Mouse (Mus musculus): Measurements from ENCODE around the gene Srrm1.

DNA sequence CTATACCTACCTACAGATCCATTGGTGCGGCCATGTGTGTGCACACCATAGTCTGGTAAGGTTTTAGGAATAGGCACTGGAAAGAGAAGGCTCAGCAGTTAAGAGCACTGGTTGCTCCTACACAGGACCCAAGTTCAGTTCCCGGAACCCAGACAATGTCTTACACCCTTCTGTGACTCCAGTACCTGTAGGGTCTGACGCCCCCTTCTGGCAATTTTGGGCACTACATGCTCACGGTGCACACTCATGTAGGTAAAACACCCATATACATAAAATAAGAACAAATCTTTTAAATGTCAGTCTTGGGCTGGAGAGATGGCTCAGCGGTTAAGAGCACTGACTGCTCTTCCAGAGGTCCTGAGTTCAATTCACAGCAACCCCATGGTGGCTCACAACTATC is 20.2 kb upstream of the Srrm1 start:
- TF ChIP-seq CTCF (IDR thresholded peaks at IDR 0.05) (no peak; the same call in 1 of the 2 replicates), EP300 (IDR thresholded peaks at IDR 0.05) (no peak)

Data from lung, postnatal 0 days (tissue).